Mouse (Mus musculus) liver, embryonic 12.5 days (tissue): ENCODE results near the gene Cpeb4. TPM values are rescaled to one million over a fixed set of nuclear protein-coding genes. Genes with fewer than 3 reads are reported as not detected.
A peak's percentile ranks its signal among the peaks of the same experiment; 100 is the strongest.
"Not testable (repeated sequence)": the region's sequence is repeated elsewhere in the genome, so short reads cannot be mapped to it uniquely, and the experiment has no call there.

ENCODE experiments used
- ATAC-seq: fragments of 200-750 bp; cut with Nextera tagmentation; 2 replicates; pipeline ENCODE4 v1.8.0; 2017; ENCODE audit warnings: moderate number of reproducible peaks, mild to moderate bottlenecking, moderate library complexity
- H3K27ac ChIP-seq: fragments of 300-500 bp; sonication (generic); 2 replicates; pipeline ENCODE4 v1.5.1; 2016; ENCODE audit warnings: mild to moderate bottlenecking
- H3K27me3 ChIP-seq: fragments of 300-500 bp; sonication (generic); replicated peaks from 2 replicates; pipeline ENCODE4 v1.6.1; 2016; ENCODE audit warnings: mild to moderate bottlenecking, moderate library complexity
- H3K36me3 ChIP-seq: fragments of 300-500 bp; sonication (generic); 2 replicates; pipeline ENCODE4 v1.6.1; 2016; ENCODE audit warnings: mild to moderate bottlenecking, moderate library complexity
- H3K4me1 ChIP-seq: fragments of 300-500 bp; sonication (generic); 2 replicates; pipeline ENCODE4 v1.6.1; 2016
- H3K4me2 ChIP-seq: fragments of 300-500 bp; sonication (generic); 2 replicates; pipeline ENCODE4 v1.6.1; 2016; ENCODE audit warnings: mild to moderate bottlenecking, moderate library complexity
- H3K4me3 ChIP-seq: fragments of 300-500 bp; sonication (generic); 2 replicates; pipeline ENCODE4 v1.5.1; 2016; ENCODE audit warnings: mild to moderate bottlenecking, moderate library complexity
- H3K9ac ChIP-seq: fragments of 300-500 bp; sonication (generic); 2 replicates; pipeline ENCODE4 v1.6.1; 2016; ENCODE audit warnings: mild to moderate bottlenecking, moderate library complexity
- H3K9me3 ChIP-seq: fragments of 300-500 bp; sonication (generic); replicated peaks from 2 replicates; pipeline ENCODE4 v1.6.1; 2016; ENCODE audit warnings: mild to moderate bottlenecking, moderate library complexity
- WGBS: fragments of 180-500 bp; shearing (Covaris S2); methylation state at CpG from one replicate; pipeline ENCODE4 v1.1.7; 2016; ENCODE audit not compliant: insufficient replicate concordance; 5-methylcytosine and 5-hydroxymethylcytosine counted together
- polyA plus RNA-seq: library from polyadenylated mRNA; unstranded; fragments of >200 nt; fragmentation: Nextera tagmentation; extraction: Ambion mirVana; gene quantifications from 2 replicates; pipeline ENCODE4 v1.2.1, GENCODE M21; 2016

Gene Cpeb4
- polyA plus RNA-seq, 1 experiment from 2014 or later, result 21.5 TPM

- ATAC-seq, result peak; percentile 80
Measured at GRCm38 (mm10) chr11:31835352-31835751, 36.7 kb upstream of the Cpeb4 start.

GRCm38 (mm10) chr11:31837243-31837642, 34.8 kb upstream of the Cpeb4 start:
- Histone ChIP-seq H3K4me3 (no peak overlapping the region), H3K27me3 (no peaks in the 10 kb centered on the region), H3K4me2 (no peak overlapping the region), H3K9ac (peak overlapping the region; percentile 40), H3K4me1 (peaks cover 97% of the 10 kb centered on the region), H3K27ac (peak overlapping the region; percentile 95), H3K9me3 (no peaks in the 10 kb centered on the region), H3K36me3 (no peaks in the 10 kb centered on the region)
- no peak for ATAC-seq
- WGBS, result 90% methylated on average over 3 of the region's 3 CpGs

More at GRCm38 (mm10) chr11:31835352-31835751, 36.7 kb upstream of the Cpeb4 start:
- 10% methylated on average over 3 of the region's 3 CpGs for WGBS
- no peak overlapping the region for H3K4me3 ChIP-seq
- peak overlapping the region; percentile 95 for H3K27ac ChIP-seq
- H3K4me1 ChIP-seq, result peaks cover 97% of the 10 kb centered on the region
- peak overlapping the region; percentile 70 for H3K9ac ChIP-seq
- H3K9me3 ChIP-seq, result no peaks in the 10 kb centered on the region
- H3K27me3 ChIP-seq, result no peaks in the 10 kb centered on the region
- H3K4me2 ChIP-seq, result peak overlapping the region; percentile 39
- H3K36me3 ChIP-seq, result no peaks in the 10 kb centered on the region

- WGBS, result 48% methylated on average over 4 of the region's 4 CpGs
- Histone ChIP-seq H3K9ac (no peak overlapping the region), H3K4me2 (no peak overlapping the region), H3K4me3 (no peak overlapping the region), H3K27ac (peak overlapping the region; percentile 99), H3K9me3 (no peaks in the 10 kb centered on the region), H3K27me3 (no peaks in the 10 kb centered on the region), H3K4me1 (peaks cover 97% of the 10 kb centered on the region), H3K36me3 (no peaks in the 10 kb centered on the region)
- ATAC-seq, result no peak
Measured at GRCm38 (mm10) chr11:31837753-31838152, 34.3 kb upstream of the Cpeb4 start.

DNA sequence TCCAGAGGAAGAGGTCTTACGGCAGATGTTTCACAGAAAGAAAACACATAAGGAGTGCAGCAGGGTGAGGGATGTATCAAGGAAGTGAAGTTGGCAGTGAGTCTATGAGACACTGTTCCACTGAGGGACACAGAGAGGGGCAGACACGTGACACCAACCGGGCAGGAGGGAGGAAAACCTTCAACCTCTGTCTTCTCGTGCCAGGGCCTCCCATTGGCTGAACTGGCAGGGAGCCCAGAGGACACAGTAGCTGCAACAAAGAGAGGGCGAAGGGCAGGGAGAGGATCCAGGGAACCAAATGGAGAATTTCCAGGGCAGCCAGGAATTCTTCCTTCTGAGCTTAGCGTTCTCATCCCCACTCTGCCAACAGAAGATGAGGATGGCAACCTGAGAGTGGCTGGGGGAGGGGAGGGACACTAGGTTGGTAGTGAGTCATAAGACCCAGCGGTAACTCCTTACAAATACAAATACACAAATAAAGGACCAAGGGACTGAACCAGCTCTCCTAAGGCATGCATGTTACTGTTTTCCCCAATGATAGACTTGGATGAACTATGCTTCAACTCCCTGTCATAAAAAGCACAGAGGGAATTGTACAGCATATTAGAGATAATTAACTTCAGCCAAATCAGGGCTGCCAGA, 33.4 kb upstream of the Cpeb4 start:
- no peaks in the 10 kb centered on the region for H3K9me3 ChIP-seq
- no peak overlapping the region for H3K4me3 ChIP-seq
- peak overlapping the region; percentile 99 for H3K27ac ChIP-seq
- WGBS, result 69% methylated on average over 7 of the region's 7 CpGs
- H3K4me1 ChIP-seq, result peaks cover 97% of the 10 kb centered on the region
- peak overlapping the region; percentile 18 for H3K9ac ChIP-seq
- no peak for ATAC-seq
- H3K36me3 ChIP-seq, result no peaks in the 10 kb centered on the region
- no peaks in the 10 kb centered on the region for H3K27me3 ChIP-seq
- no peak overlapping the region for H3K4me2 ChIP-seq

- H3K27ac ChIP-seq, result peak overlapping the region; percentile 99
Measured at GRCm38 (mm10) chr11:31839084-31839460, 32.9 kb upstream of the Cpeb4 start.

DNA sequence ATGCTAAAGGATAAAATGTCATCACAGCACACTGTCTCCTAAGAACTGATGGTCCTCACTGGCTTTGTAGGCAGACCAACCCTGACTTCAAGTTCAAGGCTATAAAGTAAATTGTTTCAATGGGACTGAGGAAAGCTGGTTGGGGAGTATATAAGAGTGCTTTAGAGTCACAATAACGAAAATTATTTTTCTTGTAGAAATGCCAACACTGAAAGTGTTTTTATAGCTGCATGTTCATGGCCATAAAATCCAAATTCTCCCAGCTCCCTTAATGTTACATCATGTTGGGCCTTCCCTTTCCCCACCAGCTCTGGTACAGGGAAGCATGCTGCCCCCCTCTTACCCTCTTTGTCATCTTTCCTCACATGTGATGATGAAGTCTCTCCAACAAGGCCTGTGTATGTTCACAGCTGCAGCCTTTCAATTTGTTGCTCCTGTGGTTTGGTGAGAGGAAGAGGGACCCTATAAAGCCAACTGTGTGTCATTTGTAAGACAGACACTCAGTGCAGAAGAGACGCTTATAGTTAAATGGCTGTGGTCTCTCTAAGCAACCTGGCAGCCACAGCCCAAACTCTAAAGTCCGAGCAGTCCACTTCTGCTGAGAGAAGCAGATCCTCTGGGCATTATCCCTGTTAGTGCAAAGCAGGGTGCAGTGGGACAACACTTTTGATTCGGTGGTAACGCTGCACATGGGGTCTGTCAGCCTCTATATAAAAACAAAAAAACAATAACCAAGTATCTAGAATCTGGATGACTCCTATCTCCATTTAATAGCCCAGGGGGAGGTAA, 29.6 kb upstream of the Cpeb4 start:
- no peak for ATAC-seq

More at GRCm38 (mm10) chr11:31839084-31839460, 32.9 kb upstream of the Cpeb4 start:
- H3K9ac ChIP-seq, result no peak overlapping the region; the same call in 1 of the 2 replicates
- ATAC-seq, result no peak
- 57% methylated on average over 6 of the region's 6 CpGs for WGBS
- no peaks in the 10 kb centered on the region for H3K27me3 ChIP-seq
- H3K9me3 ChIP-seq, result no peaks in the 10 kb centered on the region
- no peak overlapping the region for H3K4me2 ChIP-seq
- no peaks in the 10 kb centered on the region for H3K36me3 ChIP-seq
- no peak overlapping the region for H3K4me3 ChIP-seq
- peaks cover 95% of the 10 kb centered on the region for H3K4me1 ChIP-seq

DNA sequence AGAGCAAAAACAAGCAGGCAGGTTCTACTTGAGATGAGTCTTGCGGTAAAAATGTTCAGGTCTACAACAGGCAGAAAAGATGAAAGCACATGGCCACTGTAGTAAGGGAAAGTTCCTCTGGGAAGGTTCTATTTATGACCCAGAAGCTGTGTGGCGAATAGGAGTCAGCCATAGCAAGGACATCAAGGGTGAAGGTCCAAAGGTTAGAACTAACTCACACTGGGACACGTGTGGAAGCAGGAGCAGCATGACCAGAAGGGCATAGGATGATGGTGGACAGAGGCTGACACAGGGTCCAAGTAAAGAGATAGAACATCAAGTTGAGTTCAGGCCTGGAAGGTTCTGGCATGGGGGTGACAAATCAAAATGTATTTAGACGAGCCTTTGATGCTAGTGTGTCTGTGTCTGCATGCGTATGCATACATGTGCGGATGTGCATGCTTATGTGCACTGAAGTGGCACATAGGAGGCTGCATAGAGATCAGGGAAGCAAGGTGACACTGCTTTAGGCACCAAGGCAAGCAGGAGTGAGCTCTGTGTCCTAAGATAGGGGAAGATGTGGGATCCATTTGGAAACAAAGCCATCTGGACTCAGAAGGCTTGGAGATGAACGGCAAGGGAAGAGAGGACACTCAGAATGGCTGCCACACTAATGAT, 28.7 kb upstream of the Cpeb4 start:
- WGBS, result 57% methylated on average over 7 of the region's 7 CpGs
- peak overlapping the region; percentile 99 for H3K27ac ChIP-seq
- H3K9me3 ChIP-seq, result no peaks in the 10 kb centered on the region
- peak overlapping the region; percentile 71 for H3K9ac ChIP-seq
- peaks cover 91% of the 10 kb centered on the region for H3K4me1 ChIP-seq
- ATAC-seq, result peak; percentile 66
- H3K4me3 ChIP-seq, result 0 out of 2 replicates have a peak overlapping the region, but pooled peaks have one; percentile 8
- H3K4me2 ChIP-seq, result peak overlapping the region; percentile 60
- no peaks in the 10 kb centered on the region for H3K27me3 ChIP-seq
- H3K36me3 ChIP-seq, result no peaks in the 10 kb centered on the region

More for the DNA sequence above, 29.6 kb upstream of the Cpeb4 start:
- H3K4me3 ChIP-seq, result no peak overlapping the region
- WGBS, result 78% methylated on average over 5 of the region's 5 CpGs
- peak overlapping the region; percentile 71 for H3K9ac ChIP-seq
- H3K4me1 ChIP-seq, result peaks cover 96% of the 10 kb centered on the region
- H3K27ac ChIP-seq, result peak overlapping the region; percentile 99
- no peaks in the 10 kb centered on the region for H3K36me3 ChIP-seq
- H3K4me2 ChIP-seq, result peak overlapping the region; percentile 60; the same call in 1 of the 2 replicates
- H3K27me3 ChIP-seq, result no peaks in the 10 kb centered on the region
- no peaks in the 10 kb centered on the region for H3K9me3 ChIP-seq

- ATAC-seq, result peak; percentile 99
- H3K4me1 ChIP-seq, result peaks cover 86% of the 10 kb centered on the region
- peak overlapping the region; percentile 60 for H3K4me2 ChIP-seq
- 10% methylated on average over 5 of the region's 5 CpGs for WGBS
- H3K9me3 ChIP-seq, result no peaks in the 10 kb centered on the region
- H3K4me3 ChIP-seq, result 0 out of 2 replicates have a peak overlapping the region, but pooled peaks have one; percentile 8
- no peaks in the 10 kb centered on the region for H3K27me3 ChIP-seq
- no peaks in the 10 kb centered on the region for H3K36me3 ChIP-seq
- H3K27ac ChIP-seq, result peak overlapping the region; percentile 99
- peak overlapping the region; percentile 72 for H3K9ac ChIP-seq
Measured at GRCm38 (mm10) chr11:31843834-31844188, 28.2 kb upstream of the Cpeb4 start.

GRCm38 (mm10) chr11:31845111-31845510, 26.9 kb upstream of the Cpeb4 start:
- not testable (repeated sequence) for H3K36me3 ChIP-seq, H3K4me2 ChIP-seq, H3K27me3 ChIP-seq, ATAC-seq, H3K4me3 ChIP-seq, H3K9me3 ChIP-seq
- WGBS, result 83% methylated on average over 1 of the region's 1 CpGs
- H3K4me1 ChIP-seq, result peaks cover 75% of the 10 kb centered on the region
- H3K27ac ChIP-seq, result peak overlapping the region; percentile 99
- H3K9ac ChIP-seq, result peak overlapping the region; percentile 72

- no peak overlapping the region for H3K4me2 ChIP-seq
- no peak for ATAC-seq
- H3K36me3 ChIP-seq, result no peaks in the 10 kb centered on the region
- no peak overlapping the region for H3K4me3 ChIP-seq
- WGBS, result 82% methylated on average over 9 of the region's 9 CpGs
- H3K9ac ChIP-seq, result no peak overlapping the region
- peak overlapping the region; percentile 71 for H3K27ac ChIP-seq
- H3K27me3 ChIP-seq, result no peaks in the 10 kb centered on the region; the same call in 1 of the 2 replicates
- H3K9me3 ChIP-seq, result no peaks in the 10 kb centered on the region
- peaks cover 67% of the 10 kb centered on the region for H3K4me1 ChIP-seq
Measured at GRCm38 (mm10) chr11:31846771-31847468, 25.1 kb upstream of the Cpeb4 start.

- WGBS, result 88% methylated on average over 5 of the region's 5 CpGs
- Histone ChIP-seq H3K9me3 (no peaks in the 10 kb centered on the region), H3K27me3 (no peaks in the 10 kb centered on the region; the same call in 1 of the 2 replicates), H3K4me3 (no peak overlapping the region), H3K9ac (no peak overlapping the region), H3K27ac (0 out of 2 replicates have a peak overlapping the region, but pooled peaks have one; percentile 2), H3K36me3 (no peaks in the 10 kb centered on the region), H3K4me2 (no peak overlapping the region), H3K4me1 (peaks cover 66% of the 10 kb centered on the region)
- no peak for ATAC-seq
Measured at GRCm38 (mm10) chr11:31847469-31847805, 24.6 kb upstream of the Cpeb4 start.
